Mouse (Mus musculus): ENCODE measurements around the gene Mfn1.

GRCm38 (mm10) chr3:32538091-32538490, 8.8 kb downstream of the Mfn1 start:
- TF ChIP-seq POLR2A (IDR thresholded peaks at IDR 0.05; ENCODE audit: borderline replicate concordance, extremely low read depth, low read depth, low read length), result no peak
- TF ChIP-seq CTCF (IDR thresholded peaks at IDR 0.05; ENCODE audit: insufficient read depth, low read length), result no peak
